9 mouse cellular contexts compared by ENCODE assay signal in the genomic region with DNA sequence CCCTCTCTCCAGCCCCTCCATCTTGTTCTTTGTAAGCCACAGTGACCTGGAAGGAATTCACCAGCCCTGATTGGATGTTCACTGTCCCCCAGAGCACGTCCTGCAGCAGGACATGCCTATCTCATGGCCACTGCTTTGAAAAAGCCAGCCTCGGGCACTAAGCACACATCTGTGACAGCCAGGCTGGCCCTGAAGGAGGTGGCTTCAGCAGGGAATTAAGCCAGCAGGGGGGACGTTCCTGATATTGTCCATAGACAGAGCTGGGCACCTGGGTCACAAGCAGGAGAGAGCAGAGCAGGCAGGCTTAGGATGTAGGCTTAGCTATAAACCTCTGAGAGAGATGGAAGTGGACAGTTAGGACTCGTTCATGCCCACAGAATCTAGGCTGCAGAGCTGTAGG.
DNase-seq lines count a peak whose midpoint lies in the region; ATAC-seq and TF ChIP-seq lines count a peak whose summit lies in the region.
"Had no signal": no experiment of that assay in that cellular context is flagged by ENCODE, and none has a peak within 500 bp of the region (broad histone marks: within the 10 kb centered on the region; RNA-seq: fewer than 3 reads in every experiment).

No protein-coding gene starts in this region.

- H3K36me3 ChIP-seq in heart, embryonic 12.5 days, result no peaks in the 10 kb centered on the region
- H3K36me3 ChIP-seq in MEL (ENCODE audit: control insufficient read depth in 1 of 2, insufficient read depth in 2 of 2, low read length in 2 of 2), result peaks cover 0 to 27% of the 10 kb centered on the region in 2 experiments; a peak in 2 of 4 replicates
- no peaks in the 10 kb centered on the region for H3K36me3 ChIP-seq in forebrain, embryonic 16.5 days (ENCODE audit: control insufficient read depth, insufficient read depth)
- no peaks in the 10 kb centered on the region for H3K36me3 ChIP-seq in midbrain, embryonic 15.5 days (replicated peaks)

- TF ChIP-seq CTCF in MEL (IDR thresholded peaks at IDR 0.05 in 2 of 3, conservative IDR thresholded peaks at IDR 0.05 in 1 of 3; ENCODE audit: control insufficient read depth in 1 of 3, insufficient read depth in 1 of 3, low read depth in 2 of 3, low read length in 3 of 3, poor library complexity in 1 of 3, severe bottlenecking in 1 of 3), result no peak

- peak overlapping the region; percentile 58; the same call in 1 of the 2 replicates for H3K9ac ChIP-seq in heart, embryonic 12.5 days
- H3K9ac ChIP-seq in MEL (ENCODE audit: control insufficient read depth, low read depth, low read length, poor library complexity, severe bottlenecking), result peak overlapping the region; percentile 42
- H3K9ac ChIP-seq in forebrain, embryonic 16.5 days (replicated peaks; ENCODE audit: low read depth, low read length), result 0 out of 2 replicates have a peak overlapping the region, but pooled peaks have one; percentile 2
- H3K9ac ChIP-seq in midbrain, embryonic 15.5 days, result no peak overlapping the region

- TF ChIP-seq EP300 in MEL (IDR thresholded peaks at IDR 0.05; ENCODE audit: low read depth in 1 of 2, low read length in 2 of 2), result no peak

- no peak overlapping the region for H3K4me3 ChIP-seq in heart, embryonic 12.5 days
- H3K4me3 ChIP-seq in MEL (ENCODE audit: control insufficient read depth in 1 of 2, insufficient read depth in 1 of 2, low read depth in 2 of 2, low read length in 2 of 2), result no peak overlapping the region
- no peak overlapping the region for H3K4me3 ChIP-seq in forebrain, embryonic 16.5 days (replicated peaks; ENCODE audit: low read length)
- no peak overlapping the region for H3K4me3 ChIP-seq in midbrain, embryonic 15.5 days

- H3K9me3 ChIP-seq in heart, embryonic 12.5 days (replicated peaks), result no peaks in the 10 kb centered on the region; the same call in 1 of the 2 replicates
- H3K9me3 ChIP-seq in MEL (replicated peaks; ENCODE audit: insufficient read depth, low read length), result no peaks in the 10 kb centered on the region
- no peaks in the 10 kb centered on the region for H3K9me3 ChIP-seq in forebrain, embryonic 16.5 days (ENCODE audit: control insufficient read depth, low read length)
- no peaks in the 10 kb centered on the region for H3K9me3 ChIP-seq in midbrain, embryonic 15.5 days

- WGBS in heart, embryonic 12.5 days, result 39% methylated on average over 4 of the region's 4 CpGs
- 20% methylated on average over 4 of the region's 4 CpGs for WGBS in forebrain, embryonic 16.5 days
- 7% methylated on average over 4 of the region's 4 CpGs for WGBS in midbrain, embryonic 15.5 days

- H3K79me2 ChIP-seq in MEL (ENCODE audit: control insufficient read depth, insufficient read depth, low read length, poor library complexity), result peaks cover 1% of the 10 kb centered on the region

- H3K27me3 ChIP-seq in heart, embryonic 12.5 days (replicated peaks), result no peaks in the 10 kb centered on the region
- no peaks in the 10 kb centered on the region for H3K27me3 ChIP-seq in MEL (ENCODE audit: control insufficient read depth in 1 of 2, insufficient read depth in 2 of 2, low read length in 2 of 2)
- H3K27me3 ChIP-seq in forebrain, embryonic 16.5 days (replicated peaks; ENCODE audit: control insufficient read depth, insufficient read depth, low read length), result no peaks in the 10 kb centered on the region
- no peaks in the 10 kb centered on the region for H3K27me3 ChIP-seq in midbrain, embryonic 15.5 days (replicated peaks)

- H3K4me2 ChIP-seq in heart, embryonic 12.5 days, result peak overlapping the region; percentile 43
- no peak overlapping the region for H3K4me2 ChIP-seq in forebrain, embryonic 16.5 days (ENCODE audit: low read length)
- H3K4me2 ChIP-seq in midbrain, embryonic 15.5 days, result no peak overlapping the region

- H3K4me1 ChIP-seq in heart, embryonic 12.5 days (replicated peaks), result peaks cover 74% of the 10 kb centered on the region
- peaks cover 26 to 42% of the 10 kb centered on the region in 2 experiments for H3K4me1 ChIP-seq in MEL (ENCODE audit: control insufficient read depth in 1 of 2, insufficient read depth in 2 of 2, low read length in 2 of 2)
- peaks cover 56% of the 10 kb centered on the region for H3K4me1 ChIP-seq in forebrain, embryonic 16.5 days (replicated peaks; ENCODE audit: control insufficient read depth, insufficient read depth, low read length)
- peaks cover 66% of the 10 kb centered on the region for H3K4me1 ChIP-seq in midbrain, embryonic 15.5 days

- TF ChIP-seq POLR2A in MEL (IDR thresholded peaks at IDR 0.05; ENCODE audit: control insufficient read depth in 1 of 2, insufficient read depth in 1 of 2, low read depth in 1 of 2, low read length in 2 of 2, poor library complexity in 1 of 2), result no peak

- TF ChIP-seq RAD21 in MEL (IDR thresholded peaks at IDR 0.05; ENCODE audit: low read depth, low read length), result no peak

- peak overlapping the region; percentile 97 for H3K27ac ChIP-seq in heart, embryonic 12.5 days (ENCODE audit: poor library complexity, severe bottlenecking)
- peak overlapping the region; percentile 41 for H3K27ac ChIP-seq in MEL (ENCODE audit: control insufficient read depth, low read depth, low read length)
- peak overlapping the region; percentile 87 for H3K27ac ChIP-seq in forebrain, embryonic 16.5 days (ENCODE audit: low read length)
- peak overlapping the region; percentile 74 for H3K27ac ChIP-seq in midbrain, embryonic 15.5 days
- H3K27ac ChIP-seq: macrophage had no signal

- intact Hi-C loops in heart, postnatal 14 days (cut with DNase I), result no loop called here

- no peak for DNase-seq in heart, postnatal 14 days
- DNase-seq in MEL (ENCODE audit: low read depth, low spot score), result no peak
- no peak for DNase-seq in frontal cortex, adult 2 months (ENCODE audit: extremely low spot score in 1 of 2, low spot score in 1 of 2)
- DNase-seq in thymus, adult 18-20 months, result no peak
- DNase-seq in layer of hippocampus, adult 9-11 months, result no peak

- no peak for ATAC-seq in heart, embryonic 12.5 days (ENCODE audit: insufficient number of reproducible peaks, low FRiP score)
- no peak for ATAC-seq in forebrain, embryonic 16.5 days
- ATAC-seq in midbrain, embryonic 15.5 days (replicated peaks), result no peak; the same call in 1 of the 2 replicates

TF ChIP-seq in MEL, 35 proteins besides CTCF, POLR2A, EP300 and RAD21:
- no peak for TF ChIP-seq ZNF384 (IDR thresholded peaks at IDR 0.05; ENCODE audit: low read depth, low read length)
- TF ChIP-seq CHD1 (IDR thresholded peaks at IDR 0.05; ENCODE audit: low read depth, low read length), result no peak
- no peak for TF ChIP-seq MYC (IDR thresholded peaks at IDR 0.05; ENCODE audit: low read depth, low read length)
- no peak for TF ChIP-seq MYB (IDR thresholded peaks at IDR 0.05; ENCODE audit: low read depth, low read length)
TF ChIP-seq in MEL: peak in this region for 0.

Comparison
In these comparisons a context has a peak if more than half of its experiments do, and no peak if none do; other contexts are left out.
1. H3K27ac ChIP-seq: peak in every context shown above with its lines; median percentile 97 in heart, embryonic 12.5 days; 87 in forebrain, embryonic 16.5 days; 74 in midbrain, embryonic 15.5 days; 41 in MEL.